Mouse (Mus musculus) v-Abl transformed pro-B cells (cell line): Measurements from ENCODE around the gene Uhrf1bp1.

ENCODE experiments used
- in situ Hi-C, 2 experiments: fragments of 400-800 bp; cut with MboI; formaldehyde crosslinking; loops; one replicate each; pipeline ENCODE4 v1.15.1; 2025; ENCODE audit not compliant: unreplicated experiment in 2 of 2

Uhrf1bp1 gene

DNA sequence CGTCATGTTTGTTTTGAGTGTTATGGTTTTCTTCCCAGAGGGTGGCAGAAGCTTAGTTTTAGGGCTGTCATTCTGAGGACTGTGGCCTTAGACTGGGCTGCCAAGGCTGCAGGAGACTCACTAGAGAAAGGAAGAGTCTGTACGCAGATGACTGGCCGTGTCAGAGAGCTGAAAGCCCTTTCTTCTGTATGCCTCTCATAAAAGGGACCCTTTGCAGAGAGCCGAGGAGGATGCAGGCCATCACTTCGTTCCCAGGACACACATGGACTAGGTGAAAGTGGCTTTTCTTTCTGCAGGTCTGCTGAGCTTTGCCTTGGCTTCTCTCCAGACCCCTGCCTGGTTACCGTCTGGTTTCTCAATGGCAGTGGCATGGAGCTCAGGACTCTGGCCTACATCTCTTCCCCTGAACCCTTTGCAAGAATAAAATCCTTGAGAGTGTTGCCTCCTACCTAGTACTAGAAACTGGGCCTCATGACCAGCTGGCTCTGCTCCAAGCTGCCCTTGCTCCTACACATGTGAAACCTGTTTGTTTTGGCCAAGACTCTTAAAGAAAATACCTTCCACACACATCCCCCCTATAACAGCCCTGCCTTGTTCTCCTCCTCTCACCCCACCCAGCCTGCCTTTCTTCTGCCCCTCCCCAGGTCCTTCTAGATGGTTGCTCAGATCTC is 89.4 kb downstream of the Uhrf1bp1 start:
- in situ Hi-C loops = loop anchor here in 1 of 2 experiments (25.0 kb wide), 1 partner anchor 1558 kb away; no protein-coding TSS in a partner anchor

DNA sequence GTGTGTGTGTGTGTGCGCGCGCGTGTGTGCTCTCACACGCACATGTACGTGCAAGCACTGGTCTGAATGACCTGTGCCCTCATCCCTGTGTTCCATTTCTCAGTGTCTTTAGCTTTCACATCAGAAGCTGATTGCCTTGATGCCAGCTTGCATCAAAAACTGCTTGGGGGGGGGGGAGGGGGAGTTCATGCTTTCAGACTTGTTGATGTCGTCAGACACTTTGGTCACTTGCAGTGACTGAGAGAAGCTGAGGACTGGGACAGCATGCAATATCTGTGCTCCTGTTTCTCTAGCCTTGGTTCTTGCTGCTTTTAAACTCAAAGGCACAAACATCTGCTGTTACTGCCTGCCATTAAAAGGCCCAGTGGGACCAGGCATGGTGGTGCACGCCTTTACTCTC is 90.1 kb downstream of the Uhrf1bp1 start:
- in situ Hi-C loops = loop anchor here in 1 of 2 experiments (25.0 kb wide), 1 partner anchor 1559 kb away; no protein-coding TSS in a partner anchor

DNA sequence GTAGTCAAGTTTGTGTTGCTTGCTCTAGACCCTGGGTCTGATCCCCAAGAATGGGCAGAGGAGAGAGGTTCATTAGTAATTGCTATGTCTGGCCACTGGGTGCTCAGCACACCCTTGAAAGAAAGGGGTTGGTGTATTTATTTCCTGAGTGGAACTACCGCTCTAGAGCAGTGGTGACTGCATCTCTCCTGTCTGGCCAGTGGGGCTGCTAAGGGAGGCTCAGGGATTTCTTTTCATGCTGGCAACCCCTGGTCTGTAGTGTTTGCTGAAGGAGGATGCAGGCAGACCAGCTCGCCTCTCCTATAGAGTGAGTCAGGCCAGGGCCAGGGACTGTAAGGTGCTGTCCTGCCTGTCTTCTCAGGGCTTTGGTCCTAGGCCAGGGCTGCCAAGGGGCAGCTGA is 90.9 kb downstream of the Uhrf1bp1 start:
- in situ Hi-C loops = loop anchor here in 1 of 2 experiments (25.0 kb wide), 1 partner anchor 1560 kb away; no protein-coding TSS in a partner anchor
